Mouse (Mus musculus) liver, embryonic 13.5 days (tissue): Measurements from ENCODE around the gene Slc22a22. TPM values are rescaled to one million over a fixed set of nuclear protein-coding genes. Genes with fewer than 3 reads are reported as not detected.

ENCODE experiments used
- ATAC-seq: fragments of 200-750 bp; cut with Nextera tagmentation; 2 replicates; pipeline ENCODE4 v1.8.0; 2017; ENCODE audit warnings: low read depth, mild to moderate bottlenecking, moderate number of reproducible peaks, moderate library complexity
- DNase-seq: peaks from one replicate; pipeline ENCODE4 v3.0.0; 2022
- H3K27ac ChIP-seq: fragments of 300-500 bp; sonication (generic); 2 replicates; pipeline ENCODE4 v1.5.1; 2015; ENCODE audit warnings: moderate library complexity, mild to moderate bottlenecking, inconsistent platforms
- H3K27me3 ChIP-seq: fragments of 300-500 bp; sonication (generic); 2 replicates; pipeline ENCODE4 v1.6.1; 2015; ENCODE audit warnings: mild to moderate bottlenecking, inconsistent platforms
- H3K36me3 ChIP-seq: fragments of 300-500 bp; sonication (generic); 2 replicates; pipeline ENCODE4 v1.6.1; 2015; ENCODE audit warnings: mild to moderate bottlenecking, inconsistent platforms
- H3K4me1 ChIP-seq: fragments of 300-500 bp; sonication (generic); replicated peaks from 2 replicates; pipeline ENCODE4 v1.6.1; 2015; ENCODE audit warnings: inconsistent platforms
- H3K4me2 ChIP-seq: fragments of 300-500 bp; sonication (generic); 2 replicates; pipeline ENCODE4 v1.6.1; 2015; ENCODE audit warnings: inconsistent platforms, mild to moderate bottlenecking, moderate library complexity
- H3K4me3 ChIP-seq: fragments of 300-500 bp; sonication (generic); replicated peaks from 2 replicates; pipeline ENCODE4 v1.5.1; 2015; ENCODE audit warnings: mild to moderate bottlenecking, inconsistent platforms
- H3K9ac ChIP-seq: fragments of 300-500 bp; sonication (generic); 2 replicates; pipeline ENCODE4 v1.6.1; 2015; ENCODE audit warnings: mild to moderate bottlenecking, inconsistent platforms
- H3K9me3 ChIP-seq: fragments of 300-500 bp; sonication (generic); replicated peaks from 2 replicates; pipeline ENCODE4 v1.6.1; 2016; ENCODE audit warnings: inconsistent platforms
- WGBS: fragments of 180-500 bp; shearing (Covaris S2); methylation state at CpG from one replicate; pipeline ENCODE4 v1.1.7; 2015; ENCODE audit not compliant: insufficient replicate concordance; 5-methylcytosine and 5-hydroxymethylcytosine counted together
- polyA plus RNA-seq: library from polyadenylated mRNA; unstranded; fragments of >200 nt; fragmentation: Nextera tagmentation; extraction: Ambion mirVana; gene quantifications from 2 replicates; pipeline ENCODE4 v1.2.1, GENCODE M21; 2015

The Slc22a22 gene
- not detected in 2 replicates for polyA plus RNA-seq

DNA sequence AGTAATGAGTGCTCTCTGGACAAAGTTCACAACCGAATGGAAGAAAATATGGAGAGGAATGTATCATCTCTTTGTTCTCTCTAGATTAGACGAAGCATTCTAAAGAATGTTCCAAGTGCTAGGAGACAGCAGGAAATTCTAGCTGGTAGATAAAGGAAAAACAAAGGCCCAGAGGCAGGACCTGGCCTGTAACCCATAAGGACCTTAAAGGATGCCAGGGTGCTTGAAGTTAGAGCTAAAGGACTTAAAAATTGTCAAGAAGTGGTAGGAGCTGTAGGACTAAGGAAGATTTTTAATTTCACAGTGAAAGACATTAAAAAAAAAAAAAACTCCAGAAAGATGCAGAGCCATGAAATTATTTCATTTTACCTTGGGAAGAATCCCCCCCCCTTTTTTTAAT lies at the start of gene Slc22a22:
Slc22a22 (minus strand) TSS at position 101 of the 400 bp plus-strand sequence.
- H3K9ac ChIP-seq: no peak within 1 kb of the TSS
- H3K36me3 ChIP-seq: no peaks in the 10 kb centered on the region
- H3K4me1 ChIP-seq: no peaks in the 10 kb centered on the region
- WGBS: 44% methylated on average over 2 of the region's 2 CpGs
- ATAC-seq (no peak), DNase-seq (no peak)
- H3K27ac ChIP-seq: no peak within 1 kb of the TSS
- no peak within 1 kb of the TSS for H3K4me3 ChIP-seq
- no peaks in the 10 kb centered on the region for H3K9me3 ChIP-seq
- H3K4me2 ChIP-seq: no peak within 1 kb of the TSS
- H3K27me3 ChIP-seq: no peaks in the 10 kb centered on the region

DNA sequence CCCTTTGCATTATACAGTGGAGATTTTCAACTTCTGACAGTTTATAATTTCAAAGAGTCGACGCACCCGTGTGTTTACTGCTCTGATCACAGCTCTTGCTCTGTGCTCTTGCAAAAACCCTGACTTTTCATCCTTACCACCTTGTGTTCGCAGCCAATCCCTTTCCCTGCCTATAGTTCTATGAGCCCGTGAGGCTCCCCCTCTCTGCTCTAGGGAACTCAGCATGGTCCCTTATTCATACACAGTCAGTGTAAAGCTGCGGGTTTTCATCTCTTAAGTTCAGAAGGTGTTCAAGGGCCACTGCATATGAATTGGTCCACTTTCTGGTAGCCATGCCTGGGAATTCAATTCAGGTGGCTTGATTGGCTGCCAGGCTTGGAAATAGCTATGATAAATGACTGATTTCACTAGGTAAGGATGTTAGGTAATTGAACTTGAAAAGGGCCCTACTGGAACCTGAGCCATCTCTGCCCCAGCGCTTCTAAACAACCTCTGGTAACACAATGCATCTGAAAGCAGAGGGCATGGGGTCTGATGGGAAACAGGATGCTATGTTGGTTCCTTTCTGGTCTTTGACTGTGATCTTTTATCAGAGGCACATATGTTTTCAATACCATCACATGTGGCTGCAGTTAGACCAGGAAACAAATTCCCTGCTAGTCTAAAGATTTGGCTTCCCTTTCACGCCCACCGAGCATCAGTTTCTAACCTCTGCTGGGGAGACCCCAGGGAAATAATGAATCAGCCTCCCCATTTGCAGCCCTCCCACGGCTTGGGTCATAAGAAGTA lies 46.3 kb upstream of the Slc22a22 start:
- H3K27me3 ChIP-seq: no peaks in the 10 kb centered on the region
- no peak overlapping the region for H3K9ac ChIP-seq
- H3K4me2 ChIP-seq: no peak overlapping the region
- no peaks in the 10 kb centered on the region for H3K4me1 ChIP-seq
- ATAC-seq (no peak), DNase-seq (no peak)
- no peak overlapping the region for H3K27ac ChIP-seq
- no peak overlapping the region for H3K4me3 ChIP-seq
- WGBS: 66% methylated on average over 10 of the region's 10 CpGs
- H3K9me3 ChIP-seq: no peaks in the 10 kb centered on the region
- H3K36me3 ChIP-seq: no peaks in the 10 kb centered on the region

DNA sequence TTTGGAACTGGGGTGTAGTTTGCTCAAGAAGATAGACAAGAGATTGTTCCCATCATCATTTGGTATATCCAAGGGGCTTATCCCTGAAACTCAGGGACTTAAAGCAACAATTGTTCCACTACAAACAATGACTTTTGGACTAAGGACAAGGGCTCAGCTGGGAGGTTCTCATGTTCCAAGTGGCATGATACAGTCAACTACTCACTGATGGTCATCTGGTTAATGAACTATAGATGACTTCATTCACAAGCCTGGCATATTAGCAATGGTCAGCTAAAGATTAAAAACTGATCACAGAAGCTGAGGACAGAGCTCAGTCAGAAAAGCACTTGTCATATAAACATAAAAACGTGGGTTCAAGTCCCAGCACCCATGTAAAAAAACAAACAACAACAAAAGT lies 44.7 kb upstream of the Slc22a22 start:
- 18% methylated on average over 1 of the region's 1 CpGs for WGBS
- H3K9me3 ChIP-seq: no peaks in the 10 kb centered on the region
- DNase-seq (no peak), ATAC-seq (no peak)
- no peak overlapping the region for H3K9ac ChIP-seq
- H3K4me1 ChIP-seq: no peaks in the 10 kb centered on the region
- H3K27me3 ChIP-seq: no peaks in the 10 kb centered on the region
- no peaks in the 10 kb centered on the region for H3K36me3 ChIP-seq
- H3K27ac ChIP-seq: no peak overlapping the region
- H3K4me2 ChIP-seq: no peak overlapping the region
- no peak overlapping the region for H3K4me3 ChIP-seq

DNA sequence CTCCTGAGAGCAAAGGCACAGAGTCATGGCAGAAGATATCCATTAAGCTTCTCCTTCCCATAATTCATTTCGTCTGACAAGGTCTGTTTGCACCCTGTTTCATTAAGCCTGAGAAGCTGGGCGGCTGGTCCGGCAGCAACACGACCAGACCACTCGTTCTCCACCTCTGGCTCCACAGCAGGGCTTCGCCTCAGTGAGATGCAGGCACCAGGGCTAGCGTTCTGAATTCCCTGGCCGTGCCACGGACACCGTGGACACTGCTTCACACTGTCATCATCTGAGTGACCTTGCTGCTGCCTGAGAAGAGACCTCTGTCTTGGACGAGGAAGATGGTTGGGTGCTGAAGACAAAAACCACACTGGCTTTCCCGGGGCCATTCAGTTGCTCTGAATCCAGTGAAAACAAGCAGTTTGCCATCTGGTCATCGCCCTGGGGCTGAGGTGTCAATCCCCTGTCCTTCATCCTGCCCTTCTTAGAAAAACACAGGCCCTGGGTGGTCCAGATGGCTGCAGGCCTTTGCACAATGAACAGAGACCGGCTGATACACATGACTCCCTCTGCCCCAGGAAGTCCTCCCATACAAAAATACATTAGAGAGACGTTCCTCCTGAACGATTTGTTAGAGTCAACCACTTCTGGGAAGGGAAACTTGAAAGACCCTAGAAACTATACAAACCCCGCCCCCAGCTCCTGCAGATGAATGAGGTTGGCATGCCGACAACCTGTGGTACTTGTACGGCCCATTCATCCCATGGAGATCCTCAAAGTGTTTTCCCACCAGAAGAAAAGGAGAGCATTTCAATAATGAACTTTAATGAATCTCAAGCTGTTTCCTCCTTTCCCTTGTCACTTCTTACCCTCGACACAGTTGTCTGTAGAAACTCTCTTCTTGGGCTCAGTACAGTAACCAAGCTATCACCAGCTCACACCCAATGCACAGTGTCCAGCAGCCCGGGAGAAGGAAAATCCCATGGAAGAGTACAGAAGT lies 32.1 kb upstream of the Slc22a22 start:
- DNase-seq (no peak), ATAC-seq (no peak)
- Histone ChIP-seq H3K9ac (no peak overlapping the region), H3K4me1 (no peaks in the 10 kb centered on the region), H3K27ac (no peak overlapping the region), H3K4me3 (no peak overlapping the region), H3K9me3 (no peaks in the 10 kb centered on the region), H3K27me3 (no peaks in the 10 kb centered on the region), H3K4me2 (no peak overlapping the region), H3K36me3 (no peaks in the 10 kb centered on the region)
- 54% methylated on average over 21 of the region's 21 CpGs for WGBS

DNA sequence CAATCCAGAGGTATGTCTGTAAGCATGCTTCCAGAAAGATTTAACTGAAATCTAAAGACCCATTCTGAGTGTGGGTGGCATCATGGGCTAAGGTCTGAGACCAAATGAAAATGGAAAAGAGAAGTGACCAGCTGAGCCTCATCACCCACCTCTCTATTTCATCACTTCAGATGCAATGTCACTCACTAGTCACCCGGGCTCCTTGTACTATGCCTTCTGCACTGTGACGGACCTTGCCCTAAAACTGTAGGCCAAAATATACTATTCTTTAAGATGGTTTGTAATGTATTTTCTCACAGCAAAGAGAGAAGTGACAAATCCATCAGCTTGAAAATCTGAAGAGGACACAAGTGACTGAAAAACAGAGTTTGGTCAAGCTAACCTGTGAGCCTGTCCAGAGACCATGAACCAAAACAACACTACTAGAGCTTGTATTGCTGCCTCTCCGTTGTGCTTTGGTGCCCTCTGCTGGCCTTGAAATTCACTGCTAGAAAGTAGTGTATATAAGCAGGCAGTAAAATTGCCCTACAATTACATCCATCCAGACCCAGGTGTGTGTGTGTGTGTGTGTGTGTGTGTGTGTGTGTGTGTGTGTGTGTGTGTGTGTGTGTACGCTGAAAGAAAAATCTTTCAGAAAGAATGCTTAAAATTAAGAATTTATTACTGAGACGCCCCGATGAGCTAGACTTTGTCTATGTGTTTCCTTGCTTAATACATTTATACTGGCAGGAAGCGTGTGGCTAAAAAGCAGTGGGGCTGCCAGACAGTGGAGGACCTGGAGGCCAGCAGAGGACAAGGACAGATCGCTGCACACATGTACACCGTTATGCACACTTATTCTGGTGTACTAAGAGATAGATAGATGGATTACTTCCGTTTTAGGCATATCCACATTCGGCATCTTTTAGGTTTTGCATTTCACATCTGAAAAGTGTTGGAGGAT lies 31.1 kb upstream of the Slc22a22 start:
- no peaks in the 10 kb centered on the region for H3K27me3 ChIP-seq
- no peaks in the 10 kb centered on the region for H3K36me3 ChIP-seq
- no peak overlapping the region for H3K9ac ChIP-seq
- no peak overlapping the region for H3K27ac ChIP-seq
- H3K9me3 ChIP-seq: no peaks in the 10 kb centered on the region
- H3K4me3 ChIP-seq: no peak overlapping the region
- 52% methylated on average over 11 of the region's 11 CpGs for WGBS
- peak; percentile 20 for DNase-seq
- ATAC-seq: no peak
- no peak overlapping the region for H3K4me2 ChIP-seq
- no peaks in the 10 kb centered on the region for H3K4me1 ChIP-seq

DNA sequence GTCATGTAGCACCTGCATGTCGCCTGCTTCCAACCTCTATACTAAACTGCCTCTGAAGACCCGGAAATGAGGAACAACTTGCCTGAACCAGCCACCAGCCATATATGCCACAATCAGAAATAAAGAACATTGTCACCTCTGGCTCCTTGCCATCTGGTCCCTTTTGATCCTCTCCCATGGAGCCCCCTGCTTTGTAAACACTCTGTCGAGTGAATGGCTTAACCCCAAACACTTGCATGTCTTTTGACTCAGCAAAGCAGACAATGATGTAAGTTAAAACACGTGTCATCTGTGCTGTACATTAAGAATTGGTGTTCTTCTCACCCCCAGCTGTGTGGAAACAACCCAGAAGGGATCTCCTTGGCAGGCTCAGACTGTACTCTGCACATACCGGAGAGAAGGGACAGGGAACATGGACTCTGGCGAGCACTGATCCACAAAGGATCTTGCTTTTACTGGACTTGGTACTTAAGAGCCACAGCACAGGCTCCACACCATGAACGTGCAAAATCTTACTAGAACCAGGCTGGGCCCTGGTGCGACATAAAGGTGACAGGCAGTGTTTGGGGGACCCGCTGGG lies 26.8 kb upstream of the Slc22a22 start:
- Histone ChIP-seq H3K27ac (no peak overlapping the region), H3K4me1 (no peaks in the 10 kb centered on the region), H3K9me3 (no peaks in the 10 kb centered on the region), H3K36me3 (no peaks in the 10 kb centered on the region), H3K4me2 (no peak overlapping the region), H3K27me3 (no peaks in the 10 kb centered on the region), H3K4me3 (no peak overlapping the region), H3K9ac (no peak overlapping the region)
- 49% methylated on average over 9 of the region's 9 CpGs for WGBS
- DNase-seq (no peak), ATAC-seq (no peak)

DNA sequence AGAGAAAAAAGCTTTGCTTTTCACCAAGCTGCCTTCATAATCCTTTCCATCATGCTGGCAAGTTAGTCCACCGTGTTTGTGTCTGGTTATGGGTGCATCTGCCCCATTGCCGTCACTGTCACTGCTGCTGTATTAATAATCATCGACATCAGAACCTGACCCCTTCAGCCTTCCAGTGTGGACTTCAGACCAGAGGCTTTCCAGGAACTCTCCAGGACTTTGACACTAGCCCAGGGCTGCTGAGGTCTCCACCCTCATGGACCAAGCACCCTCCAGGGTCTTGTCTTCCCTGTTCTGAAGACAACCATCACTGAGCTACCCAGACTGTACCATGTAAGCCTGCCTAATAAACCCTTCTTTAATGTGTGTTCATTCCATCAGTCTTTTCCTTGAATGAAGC lies 26.2 kb upstream of the Slc22a22 start:
- Histone ChIP-seq H3K4me3 (no peak overlapping the region), H3K9ac (no peak overlapping the region), H3K4me2 (no peak overlapping the region), H3K27ac (no peak overlapping the region), H3K4me1 (no peaks in the 10 kb centered on the region), H3K9me3 (no peaks in the 10 kb centered on the region), H3K36me3 (no peaks in the 10 kb centered on the region), H3K27me3 (no peaks in the 10 kb centered on the region)
- ATAC-seq (no peak), DNase-seq (no peak)
- WGBS: 64% methylated on average over 3 of the region's 3 CpGs

DNA sequence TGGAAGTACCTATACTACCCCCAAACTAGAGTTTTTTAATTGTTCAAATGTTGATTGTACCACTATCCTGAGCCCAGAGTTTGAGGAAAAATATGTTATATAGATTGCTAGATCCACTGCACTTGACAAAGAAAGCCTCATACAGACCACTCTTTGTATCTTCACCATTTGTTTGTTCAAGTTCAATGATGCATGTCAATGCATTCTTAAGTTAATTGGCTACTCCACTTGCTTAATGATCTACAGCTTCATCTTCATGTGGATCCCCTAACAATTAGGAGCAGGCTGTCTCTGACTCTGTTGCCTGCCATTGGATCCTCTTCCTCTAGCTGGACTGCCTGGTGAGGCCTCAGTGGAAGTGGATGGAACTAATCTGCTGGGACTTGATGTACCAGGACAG lies 24.1 kb upstream of the Slc22a22 start:
- Histone ChIP-seq H3K36me3 (no peaks in the 10 kb centered on the region), H3K4me2 (no peak overlapping the region), H3K27ac (no peak overlapping the region), H3K9ac (no peak overlapping the region), H3K9me3 (no peaks in the 10 kb centered on the region), H3K4me3 (no peak overlapping the region), H3K27me3 (no peaks in the 10 kb centered on the region), H3K4me1 (no peaks in the 10 kb centered on the region)
- no peak for DNase-seq
- no peak for ATAC-seq

DNA sequence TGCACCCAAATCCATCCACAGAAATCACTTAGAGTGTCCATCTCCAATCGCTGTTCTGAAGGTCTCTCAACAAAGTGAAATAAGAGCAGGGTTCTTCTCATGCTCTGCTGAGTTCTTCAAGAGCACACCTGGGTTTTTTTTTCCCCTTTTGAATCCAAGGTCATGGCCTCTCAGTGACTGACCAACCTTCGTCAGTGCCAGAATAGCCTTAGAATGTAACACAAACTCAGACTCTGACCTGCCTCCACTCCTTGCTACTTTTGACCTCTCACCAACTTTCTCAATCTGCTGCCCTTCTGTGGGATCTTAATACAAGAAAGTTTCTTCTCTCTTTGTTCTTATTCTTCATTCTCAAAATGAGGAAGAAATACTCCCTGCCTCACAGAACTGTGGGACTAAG lies 18.7 kb upstream of the Slc22a22 start:
- no peaks in the 10 kb centered on the region for H3K9me3 ChIP-seq
- no peak overlapping the region for H3K27ac ChIP-seq
- H3K9ac ChIP-seq: no peak overlapping the region
- DNase-seq (no peak), ATAC-seq (no peak)
- H3K27me3 ChIP-seq: no peaks in the 10 kb centered on the region
- no peaks in the 10 kb centered on the region for H3K4me1 ChIP-seq
- no peak overlapping the region for H3K4me3 ChIP-seq
- H3K36me3 ChIP-seq: no peaks in the 10 kb centered on the region
- H3K4me2 ChIP-seq: no peak overlapping the region
- 59% methylated on average over 2 of the region's 2 CpGs for WGBS

DNA sequence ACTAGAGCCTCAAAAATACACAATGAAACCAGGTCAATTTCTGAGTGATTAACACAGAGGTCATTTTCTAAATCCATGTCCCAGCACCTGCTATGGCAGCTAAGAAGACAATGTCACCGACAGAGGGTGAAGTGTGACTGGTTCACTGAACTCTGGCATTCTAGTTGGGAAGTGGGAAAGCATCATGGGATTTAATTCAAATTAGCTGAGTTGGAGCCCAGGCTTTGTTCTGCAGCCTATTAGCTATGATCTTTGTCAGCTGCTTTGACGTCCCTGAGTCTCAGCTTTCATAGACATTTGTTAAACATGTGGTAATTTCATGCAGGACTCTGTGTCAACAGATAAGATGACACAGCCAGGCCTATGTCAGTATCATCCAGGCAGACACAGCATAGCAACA lies 5.1 kb upstream of the Slc22a22 start:
- Histone ChIP-seq H3K27me3 (no peaks in the 10 kb centered on the region), H3K4me1 (no peaks in the 10 kb centered on the region), H3K27ac (no peak overlapping the region), H3K9ac (no peak overlapping the region), H3K36me3 (no peaks in the 10 kb centered on the region), H3K4me2 (no peak overlapping the region), H3K9me3 (no peaks in the 10 kb centered on the region), H3K4me3 (no peak overlapping the region)
- DNase-seq (no peak), ATAC-seq (no peak)
- 53% methylated on average over 2 of the region's 2 CpGs for WGBS
